Mouse (Mus musculus): ENCODE measurements around the gene Nfam1. TPM values are rescaled to one million over a fixed set of nuclear protein-coding genes. Genes with fewer than 3 reads are reported as not detected.

Gene Nfam1
- total RNA-seq, 2 experiments from 2014 or later: 2.6 to 3.1 TPM

- intact Hi-C loops (cut with DNase I): loop anchor here (10.0 kb wide), 1 partner anchor 66 kb away; the partner anchor contains the start of gene Nfam1
- no peak for DNase-seq (ENCODE audit: low spot score in 2 of 2)
Observed at GRCm38 (mm10) chr15:82969206-82969721, 63.8 kb downstream of the Nfam1 start.

- DNase-seq (ENCODE audit: low spot score in 2 of 2): peak in 1 of 2 experiments; percentile 53
- intact Hi-C loops (cut with DNase I): loop anchor here (10.0 kb wide), 1 partner anchor 66 kb away; the partner anchor contains the start of gene Nfam1
Observed at GRCm38 (mm10) chr15:82968449-82968848, 64.7 kb downstream of the Nfam1 start.

GRCm38 (mm10) chr15:82967947-82968346, 65.2 kb downstream of the Nfam1 start:
- DNase-seq (ENCODE audit: low spot score in 2 of 2): no peak
- intact Hi-C loops (cut with DNase I): loop anchor here (10.0 kb wide), 1 partner anchor 67 kb away; the partner anchor contains the start of gene Nfam1

GRCm38 (mm10) chr15:82964266-82964825, 68.8 kb downstream of the Nfam1 start:
- intact Hi-C loops (cut with DNase I): loop anchor here (10.0 kb wide), 1 partner anchor 70 kb away; the partner anchor contains the start of gene Nfam1

GRCm38 (mm10) chr15:82963556-82964156, 69.5 kb downstream of the Nfam1 start:
- intact Hi-C loops (cut with DNase I): loop anchor here (10.0 kb wide), 1 partner anchor 71 kb away; the partner anchor contains the start of gene Nfam1
- DNase-seq (ENCODE audit: low spot score in 2 of 2): no peak

More at GRCm38 (mm10) chr15:82964266-82964825, 68.8 kb downstream of the Nfam1 start:
- peak in 1 of 2 experiments; percentile 43 for DNase-seq (ENCODE audit: low spot score in 2 of 2)

GRCm38 (mm10) chr15:82963090-82963489, 70.0 kb downstream of the Nfam1 start:
- DNase-seq (ENCODE audit: low spot score in 2 of 2): peak in 1 of 2 experiments; percentile 61
- intact Hi-C loops (cut with DNase I): loop anchor here (10.0 kb wide), 1 partner anchor 72 kb away; the partner anchor contains the start of gene Nfam1

GRCm38 (mm10) chr15:82962536-82962935, 70.6 kb downstream of the Nfam1 start:
- intact Hi-C loops (cut with DNase I): loop anchor here (10.0 kb wide), 1 partner anchor 72 kb away; the partner anchor contains the start of gene Nfam1
- DNase-seq (ENCODE audit: low spot score in 2 of 2): no peak

GRCm38 (mm10) chr15:82960786-82961561, 72.1 kb downstream of the Nfam1 start:
- no peak for DNase-seq (ENCODE audit: low spot score in 2 of 2)
- intact Hi-C loops (cut with DNase I): loop anchor here (10.0 kb wide), 1 partner anchor 74 kb away; the partner anchor contains the start of gene Nfam1

GRCm38 (mm10) chr15:82959151-82959550, 74.0 kb downstream of the Nfam1 start:
- no peak for DNase-seq (ENCODE audit: low spot score in 2 of 2)
- intact Hi-C loops (cut with DNase I): loop anchor here (5.0 kb wide), 1 partner anchor 37 kb away; no protein-coding TSS in a partner anchor

GRCm38 (mm10) chr15:82958253-82958701, 74.8 kb downstream of the Nfam1 start:
- intact Hi-C loops (cut with DNase I): loop anchor here (5.0 kb wide), 1 partner anchor 36 kb away; no protein-coding TSS in a partner anchor
- DNase-seq (ENCODE audit: low spot score in 2 of 2): peak; percentile 64 to 71

- intact Hi-C loops (cut with DNase I): loop anchor here (5.0 kb wide), 1 partner anchor 34 kb away; no protein-coding TSS in a partner anchor
- no peak for DNase-seq (ENCODE audit: low spot score in 2 of 2)
Observed at GRCm38 (mm10) chr15:82956721-82957120, 76.4 kb downstream of the Nfam1 start.

- intact Hi-C loops (cut with DNase I): loop anchor here (5.0 kb wide), 1 partner anchor 34 kb away; no protein-coding TSS in a partner anchor
- DNase-seq (ENCODE audit: low spot score in 2 of 2): no peak
Observed at GRCm38 (mm10) chr15:82956310-82956709, 76.8 kb downstream of the Nfam1 start.

- intact Hi-C loops (cut with DNase I): loop anchor here (5.0 kb wide), 1 partner anchor 33 kb away; no protein-coding TSS in a partner anchor
- DNase-seq (ENCODE audit: low spot score in 2 of 2): no peak
Observed at GRCm38 (mm10) chr15:82955286-82955685, 77.8 kb downstream of the Nfam1 start.

GRCm38 (mm10) chr15:82954034-82954433, 79.1 kb downstream of the Nfam1 start:
- DNase-seq (ENCODE audit: low spot score in 2 of 2): no peak
- intact Hi-C loops (cut with DNase I): no loop called here

GRCm38 (mm10) chr15:82953096-82953495, 80.0 kb downstream of the Nfam1 start:
- intact Hi-C loops (cut with DNase I): no loop called here

GRCm38 (mm10) chr15:82952292-82952705, 80.8 kb downstream of the Nfam1 start:
- intact Hi-C loops (cut with DNase I): no loop called here
- no peak for DNase-seq (ENCODE audit: low spot score in 2 of 2)

More at GRCm38 (mm10) chr15:82953096-82953495, 80.0 kb downstream of the Nfam1 start:
- no peak for DNase-seq (ENCODE audit: low spot score in 2 of 2)

GRCm38 (mm10) chr15:82950246-82950645, 82.9 kb downstream of the Nfam1 start:
- no peak for DNase-seq (ENCODE audit: low spot score in 2 of 2)
- intact Hi-C loops (cut with DNase I): no loop called here

- DNase-seq (ENCODE audit: low spot score in 2 of 2): no peak
- intact Hi-C loops (cut with DNase I): no loop called here
Observed at GRCm38 (mm10) chr15:82947431-82947830, 85.7 kb downstream of the Nfam1 start.

- intact Hi-C loops (cut with DNase I): no loop called here
- DNase-seq (ENCODE audit: low spot score in 2 of 2): no peak
Observed at GRCm38 (mm10) chr15:82944479-82945195, 88.5 kb downstream of the Nfam1 start.

Measured in left cerebral cortex, postnatal 36 days (tissue).